Mouse (Mus musculus): ENCODE data around the gene Opcml. TPM values are rescaled to one million over a fixed set of nuclear protein-coding genes. Genes with fewer than 3 reads are reported as not detected.

Opcml gene
- polyA plus RNA-seq, 1 experiment from 2014 or later, result 0.02 TPM

GRCm38 (mm10) chr9:28558628-28559027 lies 768.1 kb downstream of the Opcml start:
- no peaks in the 10 kb centered on the region for H3K36me3 ChIP-seq (replicated peaks; ENCODE audit: insufficient read depth, low read length)
- TF ChIP-seq CTCF (IDR thresholded peaks at IDR 0.05; ENCODE audit: low read depth) (no peak), EP300 (IDR thresholded peaks at IDR 0.05; ENCODE audit: low read depth) (no peak)
- no peak overlapping the region for H3K4me2 ChIP-seq (ENCODE audit: low read depth, low read length)
- H3K4me1 ChIP-seq (ENCODE audit: insufficient read depth), result no peaks in the 10 kb centered on the region
- no peaks in the 10 kb centered on the region for H3K9me3 ChIP-seq (ENCODE audit: low read length)
- H3K27ac ChIP-seq (ENCODE audit: low read depth), result no peak overlapping the region
- WGBS (ENCODE audit: insufficient replicate concordance), result 70% methylated on average over 2 of the region's 2 CpGs
- H3K9ac ChIP-seq (replicated peaks), result no peak overlapping the region
- H3K27me3 ChIP-seq (ENCODE audit: insufficient read depth, low read length), result no peaks in the 10 kb centered on the region
- ATAC-seq, result no peak
- DNase-seq, result no peak
- no peak overlapping the region for H3K4me3 ChIP-seq (ENCODE audit: low read depth, low read length)

GRCm38 (mm10) chr9:28561761-28562160 lies 771.2 kb downstream of the Opcml start:
- Histone ChIP-seq H3K27ac (ENCODE audit: low read depth) (no peak overlapping the region), H3K9ac (replicated peaks) (no peak overlapping the region), H3K36me3 (replicated peaks; ENCODE audit: insufficient read depth, low read length) (no peaks in the 10 kb centered on the region), H3K9me3 (ENCODE audit: low read length) (no peaks in the 10 kb centered on the region), H3K4me2 (ENCODE audit: low read depth, low read length) (no peak overlapping the region), H3K4me3 (ENCODE audit: low read depth, low read length) (no peak overlapping the region), H3K27me3 (ENCODE audit: insufficient read depth, low read length) (no peaks in the 10 kb centered on the region), H3K4me1 (ENCODE audit: insufficient read depth) (no peaks in the 10 kb centered on the region)
- ATAC-seq (no peak), DNase-seq (no peak)
- whole genome bisulfite sequencing (ENCODE audit: insufficient replicate concordance), result 63% methylated on average over 6 of the region's 6 CpGs
- TF ChIP-seq EP300 (IDR thresholded peaks at IDR 0.05; ENCODE audit: low read depth), result no peak
- no peak for TF ChIP-seq CTCF (IDR thresholded peaks at IDR 0.05; ENCODE audit: low read depth)

GRCm38 (mm10) chr9:28563066-28563683 lies 772.6 kb downstream of the Opcml start:
- Histone ChIP-seq H3K9me3 (ENCODE audit: low read length) (no peaks in the 10 kb centered on the region), H3K9ac (replicated peaks) (no peak overlapping the region), H3K4me1 (ENCODE audit: insufficient read depth) (no peaks in the 10 kb centered on the region), H3K27ac (ENCODE audit: low read depth) (no peak overlapping the region), H3K4me2 (ENCODE audit: low read depth, low read length) (no peak overlapping the region), H3K4me3 (ENCODE audit: low read depth, low read length) (no peak overlapping the region), H3K27me3 (ENCODE audit: insufficient read depth, low read length) (no peaks in the 10 kb centered on the region), H3K36me3 (replicated peaks; ENCODE audit: insufficient read depth, low read length) (no peaks in the 10 kb centered on the region)
- no peak for DNase-seq
- no peak for TF ChIP-seq CTCF (IDR thresholded peaks at IDR 0.05; ENCODE audit: low read depth)
- no peak for TF ChIP-seq EP300 (IDR thresholded peaks at IDR 0.05; ENCODE audit: low read depth)
- 46% methylated on average over 14 of the region's 14 CpGs for WGBS (ENCODE audit: insufficient replicate concordance)
- no peak for ATAC-seq

- no peak overlapping the region for H3K4me3 ChIP-seq (ENCODE audit: low read depth, low read length)
- H3K9me3 ChIP-seq (ENCODE audit: low read length), result no peaks in the 10 kb centered on the region
- no peaks in the 10 kb centered on the region for H3K4me1 ChIP-seq (ENCODE audit: insufficient read depth)
- H3K27ac ChIP-seq (ENCODE audit: low read depth), result no peak overlapping the region
- H3K9ac ChIP-seq (replicated peaks), result no peak overlapping the region
- no peak for ATAC-seq
- H3K4me2 ChIP-seq (ENCODE audit: low read depth, low read length), result no peak overlapping the region
- TF ChIP-seq CTCF (IDR thresholded peaks at IDR 0.05; ENCODE audit: low read depth) (no peak), EP300 (IDR thresholded peaks at IDR 0.05; ENCODE audit: low read depth) (no peak)
- no peaks in the 10 kb centered on the region for H3K36me3 ChIP-seq (replicated peaks; ENCODE audit: insufficient read depth, low read length)
- 17% methylated on average over 8 of the region's 8 CpGs for WGBS (ENCODE audit: insufficient replicate concordance)
- DNase-seq, result no peak
- H3K27me3 ChIP-seq (ENCODE audit: insufficient read depth, low read length), result no peaks in the 10 kb centered on the region
Measured at GRCm38 (mm10) chr9:28569041-28569522, 778.5 kb downstream of the Opcml start.

- ATAC-seq, result no peak
- Histone ChIP-seq H3K9me3 (ENCODE audit: low read length) (no peaks in the 10 kb centered on the region), H3K4me2 (ENCODE audit: low read depth, low read length) (no peak overlapping the region), H3K27me3 (ENCODE audit: insufficient read depth, low read length) (no peaks in the 10 kb centered on the region), H3K4me1 (ENCODE audit: insufficient read depth) (no peaks in the 10 kb centered on the region), H3K9ac (replicated peaks) (no peak overlapping the region), H3K27ac (ENCODE audit: low read depth) (no peak overlapping the region), H3K36me3 (replicated peaks; ENCODE audit: insufficient read depth, low read length) (no peaks in the 10 kb centered on the region), H3K4me3 (ENCODE audit: low read depth, low read length) (no peak overlapping the region)
- TF ChIP-seq EP300 (IDR thresholded peaks at IDR 0.05; ENCODE audit: low read depth), result no peak
- TF ChIP-seq CTCF (IDR thresholded peaks at IDR 0.05; ENCODE audit: low read depth), result no peak
- no peak for DNase-seq
- WGBS (ENCODE audit: insufficient replicate concordance), result 37% methylated on average over 2 of the region's 2 CpGs
Measured at GRCm38 (mm10) chr9:28569776-28570175, 779.2 kb downstream of the Opcml start.

GRCm38 (mm10) chr9:28571682-28572081 lies 781.1 kb downstream of the Opcml start:
- H3K36me3 ChIP-seq (replicated peaks; ENCODE audit: insufficient read depth, low read length), result no peaks in the 10 kb centered on the region
- H3K4me1 ChIP-seq (ENCODE audit: insufficient read depth), result no peaks in the 10 kb centered on the region
- no peak overlapping the region for H3K4me2 ChIP-seq (ENCODE audit: low read depth, low read length)
- 52% methylated on average over 2 of the region's 2 CpGs for WGBS (ENCODE audit: insufficient replicate concordance)
- H3K9ac ChIP-seq (replicated peaks), result no peak overlapping the region
- ATAC-seq (no peak), DNase-seq (no peak)
- H3K4me3 ChIP-seq (ENCODE audit: low read depth, low read length), result no peak overlapping the region
- no peak overlapping the region for H3K27ac ChIP-seq (ENCODE audit: low read depth)
- no peak for TF ChIP-seq CTCF (IDR thresholded peaks at IDR 0.05; ENCODE audit: low read depth)
- TF ChIP-seq EP300 (IDR thresholded peaks at IDR 0.05; ENCODE audit: low read depth), result no peak
- H3K9me3 ChIP-seq (ENCODE audit: low read length), result no peaks in the 10 kb centered on the region
- no peaks in the 10 kb centered on the region for H3K27me3 ChIP-seq (ENCODE audit: insufficient read depth, low read length)
